Mouse (Mus musculus): ENCODE data around the gene Csnka2ip. TPM values are rescaled to one million over a fixed set of nuclear protein-coding genes. Genes with fewer than 3 reads are reported as not detected.

The Csnka2ip gene
- polyA plus RNA-seq, 1 experiment = not detected

DNA sequence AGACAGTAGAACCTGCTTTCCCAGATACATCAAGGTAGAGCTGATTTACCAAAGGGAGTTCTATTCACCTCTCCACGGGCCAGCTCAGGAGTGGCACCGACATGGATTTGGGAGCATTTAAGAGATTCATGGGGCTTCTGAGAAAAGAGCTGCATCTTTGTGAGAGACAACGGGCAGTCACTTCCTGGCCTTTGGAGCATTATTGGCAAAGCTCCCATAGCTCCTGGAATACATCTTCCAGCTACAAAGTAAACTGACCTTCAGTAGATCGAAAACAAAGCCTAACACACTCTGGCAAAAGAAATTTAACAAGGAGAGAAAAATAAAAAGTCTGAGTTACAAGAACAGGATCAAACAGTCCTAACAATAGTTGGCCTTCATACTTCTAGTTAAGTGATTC is 17.6 kb downstream of the Csnka2ip start:
- no peak for TF ChIP-seq POLR2A (IDR thresholded peaks at IDR 0.05; ENCODE audit: borderline replicate concordance, low read depth, low read length)
- no peak for TF ChIP-seq CTCF (IDR thresholded peaks at IDR 0.05; ENCODE audit: low read depth, low read length)
- H3K4me1 ChIP-seq (ENCODE audit: control insufficient read depth, insufficient read depth, low read length) = no peaks in the 10 kb centered on the region
- no peak overlapping the region for H3K27ac ChIP-seq (ENCODE audit: insufficient read depth, low read depth, low read length)
- H3K4me3 ChIP-seq (ENCODE audit: insufficient read depth, low read length) = no peak overlapping the region

DNA sequence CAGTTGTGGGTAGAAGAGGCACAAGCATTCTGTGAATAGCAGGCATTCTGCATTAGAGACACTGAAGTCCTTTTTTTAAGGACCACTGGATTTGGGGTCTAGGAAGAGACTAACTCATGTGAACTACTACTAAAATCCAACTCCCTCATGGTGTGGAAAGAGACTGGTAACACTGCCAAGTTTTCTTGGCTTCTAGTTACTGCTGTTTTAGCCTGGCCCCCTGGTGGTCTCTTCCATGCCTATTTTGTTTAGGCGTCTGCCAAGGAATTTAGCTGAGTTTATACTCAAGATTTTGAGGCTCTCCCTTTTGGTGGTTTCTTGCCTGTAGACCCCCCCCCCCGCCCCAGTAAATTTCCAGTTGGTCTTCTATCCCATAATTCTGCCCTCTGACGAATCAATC is 18.8 kb downstream of the Csnka2ip start:
- Histone ChIP-seq H3K27ac (ENCODE audit: insufficient read depth, low read depth, low read length) (no peak overlapping the region), H3K4me3 (ENCODE audit: insufficient read depth, low read length) (no peak overlapping the region), H3K4me1 (ENCODE audit: control insufficient read depth, insufficient read depth, low read length) (no peaks in the 10 kb centered on the region)
- TF ChIP-seq POLR2A (IDR thresholded peaks at IDR 0.05; ENCODE audit: borderline replicate concordance, low read depth, low read length) (no peak), CTCF (IDR thresholded peaks at IDR 0.05; ENCODE audit: low read depth, low read length) (no peak)

DNA sequence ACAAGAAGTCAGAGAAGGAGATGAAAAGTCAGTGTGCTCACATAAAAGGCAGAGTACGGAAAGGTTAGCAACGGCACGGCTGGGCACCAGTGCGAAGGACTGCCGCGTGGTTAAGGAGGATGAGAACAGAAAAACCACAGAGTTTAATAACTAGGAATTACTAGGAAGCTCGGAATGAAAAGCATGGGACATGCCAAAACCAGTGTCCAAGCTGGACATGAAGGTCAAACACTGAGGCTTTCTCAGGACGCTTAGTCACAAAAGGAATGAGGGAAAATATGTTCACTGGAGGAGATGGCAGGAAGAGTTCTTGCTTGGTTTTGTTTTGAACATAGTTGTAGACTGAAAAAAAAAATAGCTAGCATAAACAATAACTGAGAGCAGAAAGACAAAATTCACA is 32.7 kb downstream of the Csnka2ip start:
- Histone ChIP-seq H3K4me3 (ENCODE audit: insufficient read depth, low read length) (no peak overlapping the region), H3K4me1 (ENCODE audit: control insufficient read depth, insufficient read depth, low read length) (no peaks in the 10 kb centered on the region), H3K27ac (ENCODE audit: insufficient read depth, low read depth, low read length) (no peak overlapping the region)
- TF ChIP-seq POLR2A (IDR thresholded peaks at IDR 0.05; ENCODE audit: borderline replicate concordance, low read depth, low read length) (no peak), CTCF (IDR thresholded peaks at IDR 0.05; ENCODE audit: low read depth, low read length) (no peak)

- TF ChIP-seq POLR2A (IDR thresholded peaks at IDR 0.05; ENCODE audit: borderline replicate concordance, low read depth, low read length) = no peak
- TF ChIP-seq CTCF (IDR thresholded peaks at IDR 0.05; ENCODE audit: low read depth, low read length) = no peak
- Histone ChIP-seq H3K4me1 (ENCODE audit: control insufficient read depth, insufficient read depth, low read length) (no peaks in the 10 kb centered on the region), H3K27ac (ENCODE audit: insufficient read depth, low read depth, low read length) (no peak overlapping the region), H3K4me3 (ENCODE audit: insufficient read depth, low read length) (no peak overlapping the region)
Observed at GRCm38 (mm10) chr16:64563081-64563480, 39.1 kb downstream of the Csnka2ip start.

- no peak overlapping the region for H3K4me3 ChIP-seq (ENCODE audit: insufficient read depth, low read length)
- no peaks in the 10 kb centered on the region for H3K4me1 ChIP-seq (ENCODE audit: control insufficient read depth, insufficient read depth, low read length)
- no peak for TF ChIP-seq POLR2A (IDR thresholded peaks at IDR 0.05; ENCODE audit: borderline replicate concordance, low read depth, low read length)
- no peak for TF ChIP-seq CTCF (IDR thresholded peaks at IDR 0.05; ENCODE audit: low read depth, low read length)
- no peak overlapping the region for H3K27ac ChIP-seq (ENCODE audit: insufficient read depth, low read depth, low read length)
Observed at GRCm38 (mm10) chr16:64558518-64558917, 43.7 kb downstream of the Csnka2ip start.

DNA sequence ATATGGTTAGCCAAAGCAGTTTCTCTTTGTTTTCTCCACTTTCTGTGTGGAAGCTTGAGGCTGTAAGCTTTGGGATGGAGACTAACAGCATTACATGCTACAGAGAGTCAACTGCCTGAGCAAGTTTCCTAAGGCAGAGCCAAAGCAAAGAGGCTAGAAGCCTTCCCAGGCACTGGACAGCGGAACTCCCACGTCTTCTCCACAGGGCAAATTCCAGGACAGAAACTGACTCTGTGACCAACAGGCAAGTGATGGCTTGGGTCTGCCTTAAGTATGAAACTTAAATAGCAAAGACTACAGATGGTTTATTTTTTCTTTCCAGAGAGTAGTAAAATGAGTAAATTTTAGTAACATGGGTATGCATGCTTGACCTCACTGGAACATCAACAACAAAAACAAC is 75.3 kb downstream of the Csnka2ip start:
- no peaks in the 10 kb centered on the region for H3K4me1 ChIP-seq (ENCODE audit: control insufficient read depth, insufficient read depth, low read length)
- no peak overlapping the region for H3K27ac ChIP-seq (ENCODE audit: insufficient read depth, low read depth, low read length)
- TF ChIP-seq POLR2A (IDR thresholded peaks at IDR 0.05; ENCODE audit: borderline replicate concordance, low read depth, low read length) = no peak
- no peak overlapping the region for H3K4me3 ChIP-seq (ENCODE audit: insufficient read depth, low read length)

- H3K27ac ChIP-seq (ENCODE audit: insufficient read depth, low read depth, low read length) = no peak overlapping the region
- H3K4me1 ChIP-seq (ENCODE audit: control insufficient read depth, insufficient read depth, low read length) = no peaks in the 10 kb centered on the region
- TF ChIP-seq POLR2A (IDR thresholded peaks at IDR 0.05; ENCODE audit: borderline replicate concordance, low read depth, low read length) = no peak
- no peak for TF ChIP-seq CTCF (IDR thresholded peaks at IDR 0.05; ENCODE audit: low read depth, low read length)
- H3K4me3 ChIP-seq (ENCODE audit: insufficient read depth, low read length) = no peak overlapping the region
Observed at GRCm38 (mm10) chr16:64524051-64524645, 78.1 kb downstream of the Csnka2ip start.

DNA sequence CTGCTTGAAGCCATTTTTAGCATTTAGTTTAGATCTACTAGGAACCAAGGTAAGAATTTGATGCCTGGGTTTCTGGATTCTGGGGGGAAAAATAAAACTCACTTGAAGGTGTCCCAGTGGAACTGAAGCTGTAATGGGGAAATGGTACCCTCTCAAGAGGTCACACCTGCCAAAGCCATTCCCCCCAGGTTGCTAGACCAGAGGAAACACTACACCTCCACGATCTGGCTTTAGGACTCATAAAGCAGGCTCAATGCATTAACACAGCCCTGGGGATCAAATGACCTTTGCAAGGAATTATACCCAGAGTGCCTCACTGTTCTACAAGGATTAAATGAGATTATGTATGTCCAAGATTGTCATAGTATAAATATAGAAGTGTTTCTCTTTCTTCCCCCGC is 88.8 kb downstream of the Csnka2ip start:
- TF ChIP-seq CTCF (IDR thresholded peaks at IDR 0.05; ENCODE audit: low read depth, low read length) (no peak), POLR2A (IDR thresholded peaks at IDR 0.05; ENCODE audit: borderline replicate concordance, low read depth, low read length) (no peak)

More for the DNA sequence above, 88.8 kb downstream of the Csnka2ip start:
- H3K4me3 ChIP-seq (ENCODE audit: insufficient read depth, low read length) = no peak overlapping the region
- H3K4me1 ChIP-seq (ENCODE audit: control insufficient read depth, insufficient read depth, low read length) = no peaks in the 10 kb centered on the region
- H3K27ac ChIP-seq (ENCODE audit: insufficient read depth, low read depth, low read length) = no peak overlapping the region

Other genes with a start within 250 kb of the Csnka2ip start
- 15.3 and 21.9 TPM in 2 replicates for gene 4930453N24Rik, start 168.8 kb upstream of the Csnka2ip start, polyA plus RNA-seq (2012; ENCODE audit: insufficient read depth, insufficient read length, missing spikeins)
- gene Zfp654, start 249.2 kb upstream of the Csnka2ip start, polyA plus RNA-seq (2012; ENCODE audit: insufficient read depth, insufficient read length, missing spikeins) = 7.5 and 7.9 TPM in 2 replicates
- 76.4 and 84.7 TPM in 2 replicates for gene Cggbp1, start 249.6 kb upstream of the Csnka2ip start, polyA plus RNA-seq (2012; ENCODE audit: insufficient read depth, insufficient read length, missing spikeins)